Mouse (Mus musculus): Measurements from ENCODE around the gene Bco2. TPM values are rescaled to one million over a fixed set of nuclear protein-coding genes. Genes with fewer than 3 reads are reported as not detected.

Bco2 gene
- polyA plus RNA-seq, 1 experiment from 2014 or later, result 0.63 TPM

GRCm38 (mm10) chr9:50515462-50515861 is 39.5 kb downstream of the Bco2 start:
- Histone ChIP-seq H3K36me3 (ENCODE audit: control insufficient read depth, insufficient read depth, low read length) (no peaks in the 10 kb centered on the region), H3K27me3 (ENCODE audit: control insufficient read depth, insufficient read depth, low read length) (no peaks in the 10 kb centered on the region), H3K27ac (ENCODE audit: low read depth, low read length) (no peak overlapping the region), H3K4me3 (ENCODE audit: low read depth, low read length) (no peak overlapping the region), H3K4me2 (ENCODE audit: low read depth, low read length, severe bottlenecking) (no peak overlapping the region), H3K9me3 (ENCODE audit: control insufficient read depth, low read length) (no peaks in the 10 kb centered on the region), H3K9ac (ENCODE audit: low read length) (no peak overlapping the region), H3K4me1 (replicated peaks; ENCODE audit: control insufficient read depth, insufficient read depth, low read length) (no peaks in the 10 kb centered on the region)
- 93% methylated on average over 5 of the region's 5 CpGs for WGBS
- no peak for DNase-seq (ENCODE audit: low spot score)
- no peak for ATAC-seq (replicated peaks; ENCODE audit: low FRiP score)

GRCm38 (mm10) chr9:50507570-50507969 is 47.4 kb downstream of the Bco2 start:
- H3K4me2 ChIP-seq (ENCODE audit: low read depth, low read length, severe bottlenecking), result no peak overlapping the region
- no peaks in the 10 kb centered on the region for H3K36me3 ChIP-seq (ENCODE audit: control insufficient read depth, insufficient read depth, low read length)
- DNase-seq (ENCODE audit: low spot score) (no peak), ATAC-seq (replicated peaks; ENCODE audit: low FRiP score) (no peak)
- H3K27me3 ChIP-seq (ENCODE audit: control insufficient read depth, insufficient read depth, low read length), result no peaks in the 10 kb centered on the region
- H3K27ac ChIP-seq (ENCODE audit: low read depth, low read length), result no peak overlapping the region
- 84% methylated on average over 7 of the region's 7 CpGs for WGBS
- H3K4me1 ChIP-seq (replicated peaks; ENCODE audit: control insufficient read depth, insufficient read depth, low read length), result no peaks in the 10 kb centered on the region
- H3K4me3 ChIP-seq (ENCODE audit: low read depth, low read length), result no peak overlapping the region
- H3K9me3 ChIP-seq (ENCODE audit: control insufficient read depth, low read length), result no peaks in the 10 kb centered on the region
- no peak overlapping the region for H3K9ac ChIP-seq (ENCODE audit: low read length)

GRCm38 (mm10) chr9:50505405-50505804 is 49.6 kb downstream of the Bco2 start:
- WGBS, result 76% methylated on average over 6 of the region's 6 CpGs
- ATAC-seq (replicated peaks; ENCODE audit: low FRiP score) (no peak), DNase-seq (ENCODE audit: low spot score) (no peak)
- H3K36me3 ChIP-seq (ENCODE audit: control insufficient read depth, insufficient read depth, low read length), result no peaks in the 10 kb centered on the region
- no peak overlapping the region for H3K4me3 ChIP-seq (ENCODE audit: low read depth, low read length)
- no peak overlapping the region for H3K4me2 ChIP-seq (ENCODE audit: low read depth, low read length, severe bottlenecking)
- no peak overlapping the region for H3K27ac ChIP-seq (ENCODE audit: low read depth, low read length)
- no peaks in the 10 kb centered on the region for H3K4me1 ChIP-seq (replicated peaks; ENCODE audit: control insufficient read depth, insufficient read depth, low read length)
- no peaks in the 10 kb centered on the region for H3K27me3 ChIP-seq (ENCODE audit: control insufficient read depth, insufficient read depth, low read length)
- H3K9ac ChIP-seq (ENCODE audit: low read length), result no peak overlapping the region
- H3K9me3 ChIP-seq (ENCODE audit: control insufficient read depth, low read length), result no peaks in the 10 kb centered on the region

GRCm38 (mm10) chr9:50502949-50503348 is 52.0 kb downstream of the Bco2 start:
- Histone ChIP-seq H3K36me3 (ENCODE audit: control insufficient read depth, insufficient read depth, low read length) (no peaks in the 10 kb centered on the region), H3K27ac (ENCODE audit: low read depth, low read length) (no peak overlapping the region), H3K4me2 (ENCODE audit: low read depth, low read length, severe bottlenecking) (no peak overlapping the region), H3K4me1 (replicated peaks; ENCODE audit: control insufficient read depth, insufficient read depth, low read length) (no peaks in the 10 kb centered on the region), H3K9ac (ENCODE audit: low read length) (no peak overlapping the region), H3K4me3 (ENCODE audit: low read depth, low read length) (no peak overlapping the region), H3K27me3 (ENCODE audit: control insufficient read depth, insufficient read depth, low read length) (no peaks in the 10 kb centered on the region), H3K9me3 (ENCODE audit: control insufficient read depth, low read length) (no peaks in the 10 kb centered on the region)
- DNase-seq (ENCODE audit: low spot score) (no peak), ATAC-seq (replicated peaks; ENCODE audit: low FRiP score) (no peak)
- 90% methylated on average over 3 of the region's 3 CpGs for WGBS

- peak overlapping the region; percentile 16; the same call in 1 of the 2 replicates for H3K4me3 ChIP-seq (ENCODE audit: low read depth, low read length)
- H3K4me1 ChIP-seq (replicated peaks; ENCODE audit: control insufficient read depth, insufficient read depth, low read length), result no peaks in the 10 kb centered on the region
- H3K4me2 ChIP-seq (ENCODE audit: low read depth, low read length, severe bottlenecking), result peak overlapping the region; percentile 42
- H3K27ac ChIP-seq (ENCODE audit: low read depth, low read length), result no peak overlapping the region
- DNase-seq (ENCODE audit: low spot score) (peak; percentile 62), ATAC-seq (replicated peaks; ENCODE audit: low FRiP score) (peak; percentile 82; the same call in 1 of the 2 replicates)
- no peaks in the 10 kb centered on the region for H3K9me3 ChIP-seq (ENCODE audit: control insufficient read depth, low read length)
- H3K9ac ChIP-seq (ENCODE audit: low read length), result no peak overlapping the region
- H3K36me3 ChIP-seq (ENCODE audit: control insufficient read depth, insufficient read depth, low read length), result no peaks in the 10 kb centered on the region
- no peaks in the 10 kb centered on the region for H3K27me3 ChIP-seq (ENCODE audit: control insufficient read depth, insufficient read depth, low read length)
- WGBS, result 30% methylated on average over 14 of the region's 14 CpGs
Observed at GRCm38 (mm10) chr9:50500974-50501501, 53.9 kb downstream of the Bco2 start.

- Histone ChIP-seq H3K4me1 (replicated peaks; ENCODE audit: control insufficient read depth, insufficient read depth, low read length) (no peaks in the 10 kb centered on the region; the same call in 1 of the 2 replicates), H3K9me3 (ENCODE audit: control insufficient read depth, low read length) (no peaks in the 10 kb centered on the region), H3K4me2 (ENCODE audit: low read depth, low read length, severe bottlenecking) (peak overlapping the region; percentile 42), H3K36me3 (ENCODE audit: control insufficient read depth, insufficient read depth, low read length) (no peaks in the 10 kb centered on the region), H3K9ac (ENCODE audit: low read length) (no peak overlapping the region), H3K4me3 (ENCODE audit: low read depth, low read length) (no peak overlapping the region; the same call in 1 of the 2 replicates), H3K27ac (ENCODE audit: low read depth, low read length) (no peak overlapping the region), H3K27me3 (ENCODE audit: control insufficient read depth, insufficient read depth, low read length) (no peaks in the 10 kb centered on the region)
- DNase-seq (ENCODE audit: low spot score) (no peak), ATAC-seq (replicated peaks; ENCODE audit: low FRiP score) (no peak)
- WGBS, result 74% methylated on average over 15 of the region's 15 CpGs
Observed at GRCm38 (mm10) chr9:50500467-50500973, 54.5 kb downstream of the Bco2 start.

GRCm38 (mm10) chr9:50499781-50500180 is 55.2 kb downstream of the Bco2 start:
- no peaks in the 10 kb centered on the region; the same call in 1 of the 2 replicates for H3K4me1 ChIP-seq (replicated peaks; ENCODE audit: control insufficient read depth, insufficient read depth, low read length)
- H3K36me3 ChIP-seq (ENCODE audit: control insufficient read depth, insufficient read depth, low read length), result no peaks in the 10 kb centered on the region
- DNase-seq (ENCODE audit: low spot score) (no peak), ATAC-seq (replicated peaks; ENCODE audit: low FRiP score) (no peak)
- H3K9ac ChIP-seq (ENCODE audit: low read length), result no peak overlapping the region
- no peak overlapping the region for H3K4me2 ChIP-seq (ENCODE audit: low read depth, low read length, severe bottlenecking)
- H3K27ac ChIP-seq (ENCODE audit: low read depth, low read length), result no peak overlapping the region
- WGBS, result 89% methylated on average over 3 of the region's 3 CpGs
- H3K27me3 ChIP-seq (ENCODE audit: control insufficient read depth, insufficient read depth, low read length), result no peaks in the 10 kb centered on the region
- H3K4me3 ChIP-seq (ENCODE audit: low read depth, low read length), result no peak overlapping the region
- H3K9me3 ChIP-seq (ENCODE audit: control insufficient read depth, low read length), result no peaks in the 10 kb centered on the region

- DNase-seq (ENCODE audit: low spot score) (no peak), ATAC-seq (replicated peaks; ENCODE audit: low FRiP score) (no peak)
- Histone ChIP-seq H3K27me3 (ENCODE audit: control insufficient read depth, insufficient read depth, low read length) (no peaks in the 10 kb centered on the region), H3K9ac (ENCODE audit: low read length) (no peak overlapping the region), H3K36me3 (ENCODE audit: control insufficient read depth, insufficient read depth, low read length) (no peaks in the 10 kb centered on the region), H3K4me2 (ENCODE audit: low read depth, low read length, severe bottlenecking) (no peak overlapping the region), H3K27ac (ENCODE audit: low read depth, low read length) (no peak overlapping the region), H3K4me1 (replicated peaks; ENCODE audit: control insufficient read depth, insufficient read depth, low read length) (no peaks in the 10 kb centered on the region; the same call in 1 of the 2 replicates), H3K9me3 (ENCODE audit: control insufficient read depth, low read length) (no peaks in the 10 kb centered on the region), H3K4me3 (ENCODE audit: low read depth, low read length) (no peak overlapping the region)
- 86% methylated on average over 16 of the region's 16 CpGs for WGBS
Observed at GRCm38 (mm10) chr9:50498815-50499214, 56.2 kb downstream of the Bco2 start.

GRCm38 (mm10) chr9:50497536-50497935 is 57.4 kb downstream of the Bco2 start:
- no peak for DNase-seq (ENCODE audit: low spot score)
- H3K4me3 ChIP-seq (ENCODE audit: low read depth, low read length), result no peak overlapping the region
- no peak overlapping the region for H3K4me2 ChIP-seq (ENCODE audit: low read depth, low read length, severe bottlenecking)
- WGBS, result 81% methylated on average over 2 of the region's 2 CpGs
- no peaks in the 10 kb centered on the region for H3K9me3 ChIP-seq (ENCODE audit: control insufficient read depth, low read length)
- no peaks in the 10 kb centered on the region; the same call in 1 of the 2 replicates for H3K4me1 ChIP-seq (replicated peaks; ENCODE audit: control insufficient read depth, insufficient read depth, low read length)
- no peaks in the 10 kb centered on the region for H3K36me3 ChIP-seq (ENCODE audit: control insufficient read depth, insufficient read depth, low read length)
- H3K9ac ChIP-seq (ENCODE audit: low read length), result no peak overlapping the region
- H3K27me3 ChIP-seq (ENCODE audit: control insufficient read depth, insufficient read depth, low read length), result no peaks in the 10 kb centered on the region
- H3K27ac ChIP-seq (ENCODE audit: low read depth, low read length), result no peak overlapping the region
- no peak for ATAC-seq (replicated peaks; ENCODE audit: low FRiP score)
